Mouse (Mus musculus) CH12.LX (cell line): ENCODE measurements around the gene Prkar1a.
A peak's percentile ranks its signal among the peaks of the same experiment; 100 is the strongest.

ENCODE experiments used
- EP300 ChIP-seq: IDR thresholded peaks from 2 replicates; pipeline ENCODE4 v1.6.1; 2011; ENCODE audit warnings: low read length, improper control_type of control experiment
- NELFE ChIP-seq: IDR thresholded peaks from 2 replicates; pipeline ENCODE4 v1.6.1; 2011; ENCODE audit warnings: low read depth, low read length, improper control_type of control experiment
- POLR2A ChIP-seq: IDR thresholded peaks from 2 replicates; pipeline ENCODE4 v1.6.1; 2011; ENCODE audit warnings: low read depth, mild to moderate bottlenecking, improper control_type of control experiment, low read length

- no peak for TF ChIP-seq POLR2A
- TF ChIP-seq NELFE = no peak
- 0 out of 2 replicates have a peak, but pooled peaks have one; percentile 8 for TF ChIP-seq EP300
These were observed 55.4 kb downstream of the Prkar1a start for GRCm38 (mm10) chr11:109704311-109705205.
